Mouse (Mus musculus) embryonic fibroblast, embryonic 13.5 days (primary cell): ENCODE measurements at regions not wholly inside any gene's neighbourhood (a gene's known extent, or its start where the extent isn't known, plus 50 kb on each side); places are given as distances from the start of the nearest gene placed in this dataset.

Experiments used
- CTCF ChIP-seq: IDR thresholded peaks from 2 replicates; pipeline ENCODE4 v1.5.1; 2011; ENCODE audit warnings: mild to moderate bottlenecking, control low read depth, low read length, moderate library complexity, borderline replicate concordance; ENCODE audit not compliant: insufficient read depth
- POLR2A ChIP-seq: IDR thresholded peaks from 2 replicates; pipeline ENCODE4 v1.6.1; 2011; ENCODE audit warnings: low read depth, mild to moderate bottlenecking, control low read depth, low read length, moderate library complexity

GRCm38 (mm10) chr4:26879022-26879421 is 532.3 kb upstream of the Manea start:
- TF ChIP-seq CTCF (peak; percentile 70), POLR2A (no peak)
